Mouse (Mus musculus): ENCODE results near the gene Rplp0.
"Not testable (repeated sequence)": the region's sequence is repeated elsewhere in the genome, so short reads cannot be mapped to it uniquely, and the experiment has no call there.

Gene Rplp0

DNA sequence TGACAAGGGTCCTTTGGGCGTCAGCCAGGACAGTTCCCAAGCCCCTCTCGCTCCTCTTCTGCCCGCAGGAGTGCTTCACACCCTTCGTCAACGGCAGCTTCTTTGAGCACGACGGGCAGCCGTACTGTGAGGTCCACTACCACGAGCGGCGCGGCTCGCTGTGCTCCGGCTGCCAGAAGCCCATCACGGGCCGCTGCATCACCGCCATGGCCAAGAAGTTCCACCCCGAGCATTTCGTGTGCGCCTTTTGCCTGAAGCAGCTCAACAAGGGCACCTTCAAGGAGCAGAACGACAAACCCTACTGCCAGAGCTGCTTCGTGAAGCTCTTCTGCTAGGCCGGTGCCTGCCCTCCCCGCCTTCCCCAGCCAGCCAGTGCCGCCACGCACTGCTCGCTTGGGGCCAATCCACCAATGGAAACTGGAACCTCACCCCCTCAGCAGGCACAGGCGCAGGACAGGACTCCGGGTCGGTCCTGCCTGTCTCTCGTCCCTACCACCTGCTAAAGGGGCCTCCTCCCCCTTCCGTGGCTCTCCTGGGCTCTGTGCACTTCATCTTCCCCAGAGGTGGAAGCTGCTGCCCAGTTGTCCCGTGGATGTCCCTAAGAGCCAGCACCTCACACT lies 5.4 kb upstream of the Rplp0 start:
- DNase-seq, result no peak

GRCm38 (mm10) chr5:115554536-115555291 lies 4.6 kb upstream of the Rplp0 start:
- no peak for DNase-seq

- DNase-seq, result peak in 1 of 2 experiments; percentile 84
Observed at GRCm38 (mm10) chr5:115556217-115556616, 3.0 kb upstream of the Rplp0 start.

DNA sequence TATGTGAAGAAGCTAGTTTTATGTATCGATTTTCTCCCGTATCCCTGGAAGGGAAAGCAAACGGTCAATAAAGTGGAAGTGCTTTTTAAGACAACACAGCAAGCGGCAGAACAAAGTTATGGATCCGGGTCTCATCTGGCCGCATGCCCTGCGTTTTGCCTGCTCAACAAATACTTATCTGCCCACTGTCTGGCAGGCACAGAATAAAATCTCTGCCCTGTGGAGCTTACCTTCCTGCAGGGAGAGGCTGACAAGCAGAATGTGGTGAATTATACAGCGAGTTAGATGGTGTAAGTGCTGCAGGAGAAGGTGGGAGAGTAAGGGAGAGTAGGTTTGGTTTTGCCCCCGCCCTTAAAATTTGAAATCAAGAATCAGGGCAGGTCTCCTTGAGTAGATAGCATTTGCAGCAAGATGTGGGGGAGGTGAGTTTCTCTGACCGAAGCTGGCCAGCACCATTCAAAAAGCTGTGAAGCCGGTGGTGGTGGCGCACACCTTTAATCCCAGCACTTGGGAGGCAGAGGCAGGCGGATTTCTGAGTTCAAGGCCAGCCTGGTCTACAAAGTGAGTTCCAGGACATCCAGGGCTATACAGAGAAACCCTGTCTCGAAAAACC lies 979 bp upstream of the Rplp0 start:
- DNase-seq, result no peak

DNA sequence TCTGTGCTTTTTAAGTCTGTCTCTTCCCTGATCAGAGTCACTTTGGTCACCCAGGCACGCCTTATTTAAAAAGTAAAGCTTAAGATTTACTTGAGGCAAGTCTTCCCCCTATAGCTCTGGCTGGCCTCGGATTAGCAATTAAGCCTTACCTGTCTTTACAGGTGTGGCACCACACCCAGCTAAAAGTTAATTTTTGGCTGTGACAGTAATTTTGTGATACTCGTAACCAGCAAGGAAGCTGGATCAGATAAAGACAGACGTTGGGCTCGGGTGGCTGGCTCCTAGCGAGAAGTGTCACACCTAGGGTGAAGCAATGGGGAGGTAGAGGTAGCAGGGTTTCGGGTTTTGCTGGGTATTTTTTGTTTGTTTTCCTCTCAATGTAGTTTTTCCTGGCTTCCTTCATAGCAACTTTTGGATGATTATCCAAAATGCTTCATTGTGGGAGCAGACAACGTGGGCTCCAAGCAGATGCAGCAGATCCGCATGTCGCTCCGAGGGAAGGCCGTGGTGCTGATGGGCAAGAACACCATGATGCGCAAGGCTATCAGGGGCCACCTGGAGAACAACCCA lies 1.2 kb downstream of the Rplp0 start:
- no peak for DNase-seq

- no peak for DNase-seq
Observed at GRCm38 (mm10) chr5:115563771-115564585, 4.7 kb downstream of the Rplp0 start.

DNA sequence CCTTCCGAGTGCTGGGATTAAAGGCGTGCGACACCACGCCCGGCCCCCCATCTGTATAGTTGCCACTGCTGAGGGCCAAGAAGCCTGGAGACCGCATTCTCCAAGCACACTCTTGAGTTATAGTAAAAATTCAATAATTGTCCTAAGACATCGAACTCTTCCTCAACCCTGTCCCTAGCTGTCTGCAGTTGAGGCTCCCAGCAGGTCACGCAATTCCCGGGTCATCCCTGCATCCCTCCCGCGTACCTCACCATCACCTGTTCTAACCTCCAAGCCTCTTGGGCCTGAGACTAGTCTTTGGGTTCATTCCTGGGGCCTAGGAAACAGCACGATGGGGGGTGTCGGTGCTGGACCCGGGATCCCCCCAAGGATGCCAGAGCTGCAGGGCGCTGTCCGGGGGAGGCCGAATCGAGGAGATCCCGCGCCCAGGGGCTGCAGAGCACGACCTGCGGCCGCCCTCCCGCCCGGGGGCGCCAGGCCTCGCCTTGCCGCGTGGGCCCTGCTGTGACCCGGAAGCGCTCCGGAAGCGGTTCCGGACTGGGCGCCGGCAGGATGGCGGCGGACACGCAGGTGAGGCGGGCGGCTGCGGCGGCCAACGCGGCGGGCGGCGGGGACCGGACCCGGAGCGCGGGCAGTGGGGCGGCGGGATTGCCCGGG lies 5.6 kb downstream of the Rplp0 start, which contains the start of gene Gcn1l1:
Gcn1l1 (plus strand) TSS at position 518 of the 657 bp plus-strand sequence.
- peak; percentile 85 to 90 for DNase-seq

- DNase-seq, result no peak
Observed at GRCm38 (mm10) chr5:115565403-115565802, 6.1 kb downstream of the Rplp0 start.

DNA sequence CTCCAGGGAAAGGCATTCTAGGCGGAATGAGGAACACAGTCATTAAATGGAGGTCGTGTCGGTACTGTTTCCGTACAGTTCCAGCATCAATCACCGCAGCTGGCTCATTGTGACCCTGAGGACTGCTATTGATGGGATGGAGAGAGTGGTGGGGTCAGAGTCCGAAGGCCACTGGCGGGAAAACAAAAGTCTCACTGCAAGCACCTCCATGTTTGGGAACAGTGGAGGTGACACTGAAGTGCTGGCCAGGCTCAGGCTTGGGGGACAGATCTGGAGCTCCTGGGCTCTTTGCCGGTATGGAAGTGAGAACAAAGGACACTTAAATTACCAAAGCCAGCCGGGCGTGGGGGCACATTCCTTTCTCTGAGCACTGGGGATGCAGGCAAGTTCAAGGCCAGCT lies 9.4 kb downstream of the Rplp0 start:
- DNase-seq, result no peak

- no peak for DNase-seq
Observed at GRCm38 (mm10) chr5:115569308-115569707, 10.0 kb downstream of the Rplp0 start.

GRCm38 (mm10) chr5:115569721-115570120 lies 10.5 kb downstream of the Rplp0 start:
- DNase-seq, result no peak

GRCm38 (mm10) chr5:115571086-115571485 lies 11.8 kb downstream of the Rplp0 start:
- DNase-seq, result no peak

DNA sequence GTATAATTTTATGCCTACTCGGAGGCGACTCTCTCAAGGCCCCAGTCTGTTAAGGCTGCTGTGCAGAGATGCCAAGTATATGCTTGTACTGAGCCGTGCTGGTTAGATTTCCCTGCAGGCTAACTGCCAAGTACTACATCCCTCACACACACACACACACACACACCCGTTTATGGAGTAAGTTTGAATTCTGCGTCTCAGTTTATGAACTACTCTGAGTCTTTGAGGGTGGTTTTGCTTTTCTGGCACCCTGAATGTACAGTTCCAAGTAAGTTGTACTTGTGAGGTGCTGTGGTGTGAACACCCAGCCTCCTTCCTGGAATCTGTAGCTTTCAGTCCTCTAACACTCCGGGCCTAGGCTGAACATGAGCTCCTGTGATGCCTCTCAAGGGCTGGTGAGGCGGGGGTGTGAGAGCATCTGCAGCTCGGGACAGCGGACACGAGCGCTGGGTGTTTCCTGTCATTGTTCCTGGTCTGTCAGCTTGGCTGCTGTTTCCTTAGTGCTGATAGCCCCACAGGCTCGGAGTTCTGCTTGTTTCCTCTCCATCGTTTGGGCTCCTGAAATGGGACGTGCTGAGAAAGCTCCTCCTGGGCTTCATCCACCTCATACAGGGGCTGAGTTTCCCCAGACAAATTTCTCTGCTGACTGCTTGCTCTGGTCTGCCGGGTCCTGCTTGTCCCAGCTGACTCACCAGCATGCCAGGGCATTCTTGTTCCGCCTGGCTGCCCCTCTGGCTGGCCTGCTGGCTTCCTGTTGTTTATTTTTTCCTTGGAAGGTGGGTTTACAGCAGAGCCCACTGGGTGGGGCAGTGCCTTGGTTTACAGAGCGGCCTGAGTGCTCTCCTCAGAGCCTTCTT lies 13.6 kb downstream of the Rplp0 start:
- DNase-seq, result peak; percentile 68 to 86

DNA sequence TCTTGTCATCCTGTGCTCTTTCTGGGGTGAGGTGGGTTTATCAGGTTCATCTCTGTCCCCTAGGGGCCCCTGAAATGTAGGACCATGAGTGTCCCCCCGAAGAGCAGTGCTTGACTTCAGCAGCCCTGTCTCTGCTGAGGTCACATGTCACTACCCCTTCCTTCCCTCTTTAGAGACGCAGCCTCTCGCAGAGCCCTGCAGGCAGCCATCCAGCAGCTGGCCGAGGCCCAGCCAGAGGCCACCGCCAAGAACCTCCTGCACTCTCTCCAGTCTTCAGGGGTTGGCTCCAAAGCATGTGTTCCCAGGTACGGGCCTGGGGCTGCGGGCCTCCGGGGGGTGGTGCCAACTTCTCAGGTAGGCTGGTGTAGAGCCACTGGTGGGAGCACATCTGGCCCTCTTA lies 15.7 kb downstream of the Rplp0 start:
- DNase-seq, result peak in 1 of 2 experiments; percentile 25

DNA sequence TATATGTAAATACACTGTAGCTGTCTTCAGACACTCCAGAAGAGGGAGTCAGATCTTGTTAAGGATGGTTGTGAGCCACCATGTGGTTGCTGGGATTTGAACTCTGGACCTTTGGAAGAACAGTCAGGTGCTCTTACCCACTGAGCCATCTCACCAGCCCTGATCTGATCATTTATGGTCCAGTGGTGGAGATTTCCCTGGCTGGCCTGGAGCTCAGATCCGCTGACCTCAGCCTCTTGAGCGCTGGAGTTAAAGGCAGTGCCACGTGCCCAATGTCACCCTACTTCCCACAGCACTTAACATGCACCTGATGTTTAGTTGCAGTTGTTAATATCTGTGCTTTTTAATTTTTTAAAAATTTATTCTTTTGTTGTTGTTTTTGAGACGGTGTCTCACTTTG lies 18.4 kb downstream of the Rplp0 start:
- not testable (repeated sequence) for DNase-seq

- no peak for DNase-seq
Observed at GRCm38 (mm10) chr5:115578922-115579321, 19.7 kb downstream of the Rplp0 start.

DNA sequence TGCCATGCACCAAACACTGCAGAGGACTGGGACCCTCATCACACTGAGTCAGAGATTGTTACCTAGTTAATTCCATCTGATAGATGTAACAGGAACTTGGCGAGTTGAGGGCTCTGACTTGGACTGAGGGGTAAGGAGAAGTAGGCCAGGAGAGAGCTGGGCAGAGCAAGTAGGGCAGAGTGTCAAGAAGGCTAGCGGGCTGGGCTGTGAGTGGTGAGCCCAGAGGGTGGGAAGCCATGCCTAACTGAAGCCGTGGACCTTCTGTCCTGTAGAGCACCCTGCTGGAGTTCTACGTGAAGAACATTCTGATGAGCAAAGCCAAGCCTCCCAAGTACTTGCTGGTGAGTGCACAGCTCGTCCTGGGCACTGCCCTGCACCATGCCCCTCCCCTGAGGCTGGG lies 20.1 kb downstream of the Rplp0 start:
- no peak for DNase-seq

GRCm38 (mm10) chr5:115580229-115581001 lies 21.1 kb downstream of the Rplp0 start:
- no peak for DNase-seq

DNA sequence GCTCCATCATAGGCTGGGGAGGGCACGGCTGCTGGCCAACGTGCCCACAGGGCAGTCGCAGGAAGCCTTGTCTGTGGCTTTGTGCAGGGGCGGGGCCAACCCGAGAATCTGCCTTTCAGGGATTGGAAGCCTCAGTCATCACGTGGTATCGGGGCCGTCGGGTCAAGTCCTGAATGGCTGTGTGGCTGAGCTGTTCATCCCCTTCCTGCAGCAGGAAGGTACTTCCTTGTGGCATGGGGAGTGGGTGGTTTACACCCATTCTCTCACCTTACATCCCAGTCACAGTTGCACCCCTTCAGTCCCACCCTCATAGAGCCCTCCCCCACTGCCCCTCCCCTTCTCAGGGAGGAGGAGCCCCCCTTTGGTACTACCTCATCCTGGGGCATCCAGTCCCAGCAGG lies 22.4 kb downstream of the Rplp0 start:
- no peak for DNase-seq

GRCm38 (mm10) chr5:115585616-115586015 lies 26.3 kb downstream of the Rplp0 start:
- no peak for DNase-seq

Measured in lung, postnatal 4 days (tissue).